Mouse (Mus musculus) hindbrain, embryonic 16.5 days (tissue): Measurements from ENCODE around the gene Fkbp4. TPM values are rescaled to one million over a fixed set of nuclear protein-coding genes. Genes with fewer than 3 reads are reported as not detected.

Experiments used
- ATAC-seq: fragments of 200-750 bp; cut with Nextera tagmentation; 2 replicates; pipeline ENCODE4 v1.8.0; 2017; ENCODE audit warnings: moderate TSS enrichment, moderate library complexity
- H3K27ac ChIP-seq: fragments of 300-500 bp; sonication (generic); 2 replicates; pipeline ENCODE4 v1.5.1; 2014; ENCODE audit warnings: low read depth, mild to moderate bottlenecking, control low read depth, low read length, moderate library complexity
- H3K27me3 ChIP-seq: fragments of 300-500 bp; sonication (generic); replicated peaks from 2 replicates; pipeline ENCODE4 v1.6.1; 2014; ENCODE audit warnings: low read length; ENCODE audit not compliant: control insufficient read depth, insufficient read depth
- H3K36me3 ChIP-seq: fragments of 300-500 bp; sonication (generic); 2 replicates; pipeline ENCODE4 v1.6.1; 2014; ENCODE audit warnings: mild to moderate bottlenecking, low read length, moderate library complexity, mixed read lengths; ENCODE audit not compliant: control insufficient read depth, insufficient read depth
- H3K4me1 ChIP-seq: fragments of 300-500 bp; sonication (generic); 2 replicates; pipeline ENCODE4 v1.6.1; 2014; ENCODE audit warnings: low read depth, low read length; ENCODE audit not compliant: control insufficient read depth, insufficient read depth
- H3K4me2 ChIP-seq: fragments of 300-500 bp; sonication (generic); 2 replicates; pipeline ENCODE4 v1.6.1; 2014; ENCODE audit warnings: mild to moderate bottlenecking, low read length, control low read depth, moderate library complexity
- H3K4me3 ChIP-seq: fragments of 300-500 bp; sonication (generic); 2 replicates; pipeline ENCODE4 v1.5.1; 2014; ENCODE audit warnings: mild to moderate bottlenecking, low read length, control low read depth, moderate library complexity
- H3K9ac ChIP-seq: fragments of 300-500 bp; sonication (generic); 2 replicates; pipeline ENCODE4 v1.6.1; 2014; ENCODE audit warnings: low read depth, mild to moderate bottlenecking, control low read depth, low read length, moderate library complexity
- H3K9me3 ChIP-seq: fragments of 300-500 bp; sonication (generic); 2 replicates; pipeline ENCODE4 v1.6.1; 2014; ENCODE audit warnings: mild to moderate bottlenecking, low read length, moderate library complexity; ENCODE audit not compliant: control insufficient read depth
- WGBS: fragments of 180-500 bp; shearing (Covaris S2); extraction: QIAGEN DNeasy Blood & Tissue Kit; methylation state at CpG from one replicate; pipeline ENCODE4 v1.1.7; 2014; 5-methylcytosine and 5-hydroxymethylcytosine counted together
- polyA plus RNA-seq: library from polyadenylated mRNA; unstranded; fragments of >200 nt; fragmentation: Nextera tagmentation; extraction: Ambion mirVana; gene quantifications from 2 replicates; pipeline ENCODE4 v1.2.1, GENCODE M21; 2015

Gene Fkbp4
- polyA plus RNA-seq, 1 experiment from 2014 or later = 341 TPM

DNA sequence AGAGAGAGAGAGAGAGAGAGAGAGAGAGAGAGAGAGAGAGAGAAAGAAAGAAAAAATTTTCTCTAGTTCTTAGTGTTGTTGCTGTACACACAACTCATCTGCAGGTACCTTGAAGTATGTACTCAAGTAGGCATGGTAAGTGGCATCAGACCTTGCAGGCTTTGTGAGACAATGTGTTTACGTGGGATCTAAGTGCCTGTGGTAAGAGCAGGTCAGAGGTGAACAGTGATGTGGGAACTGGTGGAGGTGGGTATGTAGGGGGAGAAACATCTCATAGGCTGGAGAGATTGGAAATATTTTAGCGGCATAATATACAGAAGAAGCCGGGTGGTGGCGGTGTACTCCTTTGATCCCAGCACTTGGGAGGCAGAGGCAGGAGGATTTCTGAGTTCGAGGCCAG is 10.9 kb downstream of the Fkbp4 start:
- Histone ChIP-seq H3K4me3 (no peak overlapping the region), H3K9me3 (no peaks in the 10 kb centered on the region), H3K9ac (no peak overlapping the region), H3K4me1 (peaks cover 5% of the 10 kb centered on the region), H3K4me2 (no peak overlapping the region), H3K27me3 (no peaks in the 10 kb centered on the region), H3K36me3 (peaks cover 31% of the 10 kb centered on the region), H3K27ac (no peak overlapping the region)
- no peak for ATAC-seq
- WGBS = 92% methylated on average over 5 of the region's 5 CpGs

DNA sequence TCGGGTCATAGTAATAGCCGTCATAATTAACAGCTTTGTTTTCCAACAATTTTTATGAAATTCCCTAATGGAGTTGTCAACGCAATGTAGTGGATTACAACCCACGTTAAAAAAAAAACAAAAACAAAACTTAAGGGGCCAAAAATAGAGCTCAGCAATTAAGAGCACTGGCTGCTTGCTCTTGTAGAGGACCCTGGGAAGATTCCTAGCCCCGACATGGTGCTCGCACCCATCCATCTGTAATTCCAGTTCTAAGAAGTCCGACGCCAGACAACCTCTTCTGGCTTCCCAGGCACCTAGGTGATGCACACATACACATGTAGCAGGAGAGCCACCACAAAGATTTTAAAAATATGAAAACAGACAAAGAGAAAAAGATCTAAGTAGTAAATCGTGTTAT is 13.4 kb downstream of the Fkbp4 start:
- Histone ChIP-seq H3K27me3 (no peaks in the 10 kb centered on the region), H3K4me1 (peaks cover 2% of the 10 kb centered on the region; the same call in 1 of the 2 replicates), H3K36me3 (peaks cover 11% of the 10 kb centered on the region), H3K9me3 (no peaks in the 10 kb centered on the region), H3K4me2 (peak overlapping the region; percentile 73), H3K27ac (peak overlapping the region; percentile 99), H3K9ac (peak overlapping the region; percentile 85), H3K4me3 (peak overlapping the region; percentile 61)
- 17% methylated on average over 9 of the region's 9 CpGs for WGBS
- 0 out of 2 replicates have a peak, but pooled peaks have one; percentile 1 for ATAC-seq

GRCm38 (mm10) chr6:128424269-128425019 is 14.0 kb downstream of the Fkbp4 start, which contains the start of gene Itfg2:
TSS of gene Itfg2 (minus strand) at chr6:128424931.
- Histone ChIP-seq H3K4me2 (peak within 1 kb of the TSS; percentile 73), H3K36me3 (peaks cover 7% of the 10 kb centered on the region; the same call in 1 of the 2 replicates), H3K27me3 (no peaks in the 10 kb centered on the region), H3K4me3 (peak within 1 kb of the TSS; percentile 61), H3K27ac (peak within 1 kb of the TSS; percentile 99), H3K9ac (peak within 1 kb of the TSS; percentile 85), H3K9me3 (no peaks in the 10 kb centered on the region), H3K4me1 (peaks cover 2% of the 10 kb centered on the region; the same call in 1 of the 2 replicates)
- peak; percentile 96 for ATAC-seq
- WGBS = under 1% methylated on average over 42 of the region's 42 CpGs

GRCm38 (mm10) chr6:128423496-128424268 is 14.8 kb downstream of the Fkbp4 start:
- Histone ChIP-seq H3K4me2 (peak overlapping the region; percentile 57), H3K27me3 (no peaks in the 10 kb centered on the region), H3K36me3 (peaks cover 6% of the 10 kb centered on the region; the same call in 1 of the 2 replicates), H3K27ac (peak overlapping the region; percentile 99), H3K4me1 (peaks cover 2% of the 10 kb centered on the region; the same call in 1 of the 2 replicates), H3K4me3 (peak overlapping the region; percentile 61), H3K9me3 (no peaks in the 10 kb centered on the region), H3K9ac (peak overlapping the region; percentile 85)
- 47% methylated on average over 15 of the region's 16 CpGs for WGBS
- peak; percentile 49 for ATAC-seq

GRCm38 (mm10) chr6:128421480-128421879 is 17.0 kb downstream of the Fkbp4 start:
- Histone ChIP-seq H3K4me1 (peaks cover 2% of the 10 kb centered on the region; the same call in 1 of the 2 replicates), H3K4me2 (no peak overlapping the region), H3K9ac (no peak overlapping the region), H3K27ac (no peak overlapping the region), H3K9me3 (no peaks in the 10 kb centered on the region), H3K36me3 (no peaks in the 10 kb centered on the region), H3K4me3 (no peak overlapping the region), H3K27me3 (no peaks in the 10 kb centered on the region)
- WGBS = 87% methylated on average over 3 of the region's 3 CpGs
- no peak for ATAC-seq

DNA sequence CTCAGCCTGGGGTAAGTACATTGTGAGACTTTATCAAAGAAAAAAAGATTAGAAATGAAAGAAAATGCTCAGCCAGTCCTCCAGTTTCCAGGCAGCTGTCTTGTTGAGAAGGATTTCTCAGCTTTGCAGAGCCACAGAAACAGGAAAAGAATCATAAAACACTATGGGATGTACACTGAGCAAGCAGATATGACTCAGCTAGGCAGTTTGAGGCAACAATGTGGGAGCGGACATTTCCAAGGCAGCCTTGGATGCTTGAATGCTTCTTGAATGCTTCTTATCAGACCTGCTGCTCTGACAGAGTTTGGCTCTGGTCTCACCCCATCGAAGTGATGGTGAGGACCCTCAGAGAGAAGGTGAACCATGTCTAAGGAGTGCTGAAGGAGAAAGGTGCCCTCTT is 17.4 kb downstream of the Fkbp4 start:
- Histone ChIP-seq H3K4me2 (no peak overlapping the region), H3K36me3 (no peaks in the 10 kb centered on the region), H3K4me1 (peaks cover 2% of the 10 kb centered on the region; the same call in 1 of the 2 replicates), H3K27ac (no peak overlapping the region), H3K27me3 (no peaks in the 10 kb centered on the region), H3K9me3 (no peaks in the 10 kb centered on the region), H3K4me3 (no peak overlapping the region), H3K9ac (no peak overlapping the region)
- ATAC-seq = no peak
- WGBS = 96% methylated on average over 2 of the region's 2 CpGs

DNA sequence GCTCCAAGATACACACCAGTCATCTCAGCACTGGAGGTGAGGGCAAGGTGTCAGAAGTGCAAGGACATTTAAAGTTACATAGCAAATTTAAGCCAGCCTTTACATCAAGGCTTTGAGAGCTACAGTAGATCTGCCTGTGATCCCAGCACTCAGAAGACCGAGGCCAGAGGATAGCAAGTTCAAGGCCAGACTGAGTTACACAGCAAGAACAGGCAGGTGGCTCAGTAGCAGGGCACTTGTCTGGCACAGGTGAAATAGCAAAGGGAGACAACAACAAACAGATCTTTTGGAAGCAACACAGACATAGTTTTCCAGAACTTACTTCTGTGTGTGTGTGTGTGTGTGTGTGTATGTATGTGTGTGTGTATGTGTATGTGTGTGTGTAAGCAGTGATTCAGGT is 20.4 kb downstream of the Fkbp4 start:
- Histone ChIP-seq H3K27ac (no peak overlapping the region), H3K9me3 (no peaks in the 10 kb centered on the region)
- 96% methylated on average over 1 of the region's 1 CpGs for WGBS

GRCm38 (mm10) chr6:128416169-128416568 is 22.3 kb downstream of the Fkbp4 start:
- no peak overlapping the region for H3K9ac ChIP-seq
- no peaks in the 10 kb centered on the region for H3K9me3 ChIP-seq
- H3K4me1 ChIP-seq = no peaks in the 10 kb centered on the region
- H3K4me2 ChIP-seq = no peak overlapping the region
- ATAC-seq = no peak
- H3K4me3 ChIP-seq = no peak overlapping the region
- WGBS = 83% methylated on average over 5 of the region's 5 CpGs
- no peak overlapping the region for H3K27ac ChIP-seq
- H3K36me3 ChIP-seq = peaks cover 9% of the 10 kb centered on the region
- no peaks in the 10 kb centered on the region for H3K27me3 ChIP-seq

More for the DNA sequence above, 20.4 kb downstream of the Fkbp4 start:
- H3K9ac ChIP-seq = no peak overlapping the region
- H3K4me3 ChIP-seq = no peak overlapping the region
- no peak for ATAC-seq
- no peaks in the 10 kb centered on the region for H3K36me3 ChIP-seq
- no peak overlapping the region for H3K4me2 ChIP-seq
- H3K27me3 ChIP-seq = no peaks in the 10 kb centered on the region
- no peaks in the 10 kb centered on the region for H3K4me1 ChIP-seq

DNA sequence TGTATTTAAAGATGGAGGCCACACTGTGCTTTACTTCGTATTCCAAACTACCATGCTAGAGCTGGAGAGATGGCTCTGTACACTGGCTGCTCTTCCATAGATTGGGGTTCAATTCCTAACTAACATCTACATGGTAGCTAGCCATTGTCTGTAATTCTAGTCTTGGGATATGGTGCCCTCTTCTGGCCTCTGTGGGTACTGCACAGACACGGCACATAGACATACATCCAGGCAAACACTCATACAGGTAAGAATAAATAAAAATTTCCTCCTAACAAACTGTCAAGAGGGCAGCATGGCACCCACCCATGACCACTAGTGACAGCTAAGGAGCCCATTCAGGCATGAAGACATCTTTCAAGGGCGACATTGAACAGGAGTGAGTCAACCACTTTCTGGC is 27.4 kb downstream of the Fkbp4 start:
- 13% methylated on average over 3 of the region's 3 CpGs for WGBS
- H3K9me3 ChIP-seq = no peaks in the 10 kb centered on the region
- peak; percentile 40 for ATAC-seq
- H3K9ac ChIP-seq = no peak overlapping the region
- H3K4me2 ChIP-seq = no peak overlapping the region
- no peak overlapping the region for H3K27ac ChIP-seq
- no peak overlapping the region for H3K4me3 ChIP-seq
- no peaks in the 10 kb centered on the region for H3K4me1 ChIP-seq
- H3K27me3 ChIP-seq = no peaks in the 10 kb centered on the region
- H3K36me3 ChIP-seq = peaks cover 31% of the 10 kb centered on the region
